Mouse (Mus musculus) spleen, postnatal 14 days (tissue): ENCODE results near the gene Orai3.

Experiments
- DNase-seq, 2 experiments: peaks; one replicate each; pipeline ENCODE4 v3.0.0; 2021 to 2022; ENCODE audit warnings: low spot score in 2 of 2

The Orai3 gene

DNA sequence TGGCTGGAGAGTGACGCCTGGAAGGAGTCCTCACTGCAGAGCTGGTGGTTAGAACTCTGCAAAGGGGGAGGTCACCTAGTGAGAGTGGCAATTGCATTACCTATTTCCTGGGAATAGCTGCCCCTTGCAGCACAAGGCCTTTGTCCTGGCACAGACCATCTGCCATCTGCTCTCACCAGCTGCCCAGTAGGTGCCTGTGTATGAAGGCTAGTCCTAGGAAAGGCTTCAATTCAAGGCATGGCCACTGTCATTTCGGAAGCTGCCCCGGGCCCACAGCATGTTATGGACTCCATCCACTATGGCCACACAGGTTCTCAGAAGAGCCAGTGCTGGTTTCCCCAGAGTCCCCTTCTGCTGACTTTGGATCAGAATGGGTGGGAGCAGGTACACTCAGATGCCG is 29.0 kb downstream of the Orai3 start:
- DNase-seq, result no peak

DNA sequence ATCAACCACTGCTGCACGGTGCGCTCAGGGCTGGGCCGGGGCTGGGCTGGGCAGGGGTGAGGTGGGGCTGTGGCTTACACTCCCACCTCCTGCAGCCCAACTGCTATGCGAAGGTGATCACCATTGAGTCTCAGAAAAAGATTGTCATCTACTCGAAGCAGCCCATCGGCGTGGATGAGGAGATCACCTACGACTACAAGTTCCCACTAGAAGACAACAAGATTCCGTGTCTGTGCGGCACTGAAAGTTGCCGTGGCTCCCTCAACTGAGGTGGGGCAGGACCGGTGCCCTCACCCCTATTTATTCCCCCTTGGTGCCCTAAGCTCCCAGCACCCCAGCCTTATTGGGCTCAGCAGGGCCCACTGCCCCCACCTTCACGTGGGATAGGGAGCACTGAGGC is 29.6 kb downstream of the Orai3 start:
- DNase-seq, result no peak

DNA sequence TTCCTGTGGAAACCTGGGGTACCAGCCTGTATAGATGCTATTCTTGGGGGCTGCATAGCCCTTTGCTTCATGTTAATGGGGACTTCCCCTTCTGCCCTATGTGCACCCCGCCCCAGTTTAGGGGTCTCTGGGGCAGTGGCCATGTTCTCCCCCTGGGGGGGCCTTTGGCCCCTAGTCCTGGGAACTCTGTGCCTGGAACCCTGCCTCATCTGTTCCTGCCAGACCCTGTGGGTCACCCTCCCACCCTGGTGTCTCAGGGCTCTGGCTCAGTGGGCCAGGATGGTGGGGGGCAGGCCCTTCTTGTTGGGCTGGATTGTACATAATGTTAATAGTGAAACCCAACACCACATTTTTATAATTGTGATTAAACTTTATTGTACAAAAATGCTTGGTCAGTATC is 30.1 kb downstream of the Orai3 start:
- DNase-seq, result no peak

DNA sequence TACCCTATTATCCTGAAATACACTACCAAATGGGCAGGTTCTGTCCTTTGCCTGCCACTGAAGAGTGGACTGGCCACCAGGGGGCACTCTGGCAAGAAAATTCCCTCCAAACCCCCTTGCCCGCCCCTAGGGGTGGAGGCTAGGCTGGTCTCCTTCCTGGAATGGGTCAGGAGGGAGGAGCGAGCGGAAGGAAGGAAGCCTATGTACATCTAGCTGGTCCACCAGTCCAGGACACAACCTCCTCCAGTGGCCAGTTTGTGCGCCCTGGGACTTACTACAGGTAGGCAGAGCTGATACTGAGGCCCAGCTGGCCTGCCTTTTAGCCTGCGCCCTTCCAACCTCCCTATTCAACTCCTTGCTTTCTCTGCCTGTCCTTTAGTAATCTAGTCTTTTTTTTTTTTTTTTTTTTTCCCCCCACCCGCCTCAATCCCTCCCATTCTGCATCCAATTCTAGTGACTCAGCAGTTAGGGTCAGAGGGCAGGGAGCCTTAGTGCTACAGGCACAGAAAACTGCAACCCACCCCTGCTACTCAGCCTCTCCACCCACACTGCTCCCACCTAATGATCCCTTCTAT is 30.9 kb downstream of the Orai3 start, which contains the start of gene Hsd3b7:
Gene Hsd3b7, plus strand, starts transcription at position 170 of the 575 bp plus-strand sequence.
- peak; percentile 61 to 74 for DNase-seq

DNA sequence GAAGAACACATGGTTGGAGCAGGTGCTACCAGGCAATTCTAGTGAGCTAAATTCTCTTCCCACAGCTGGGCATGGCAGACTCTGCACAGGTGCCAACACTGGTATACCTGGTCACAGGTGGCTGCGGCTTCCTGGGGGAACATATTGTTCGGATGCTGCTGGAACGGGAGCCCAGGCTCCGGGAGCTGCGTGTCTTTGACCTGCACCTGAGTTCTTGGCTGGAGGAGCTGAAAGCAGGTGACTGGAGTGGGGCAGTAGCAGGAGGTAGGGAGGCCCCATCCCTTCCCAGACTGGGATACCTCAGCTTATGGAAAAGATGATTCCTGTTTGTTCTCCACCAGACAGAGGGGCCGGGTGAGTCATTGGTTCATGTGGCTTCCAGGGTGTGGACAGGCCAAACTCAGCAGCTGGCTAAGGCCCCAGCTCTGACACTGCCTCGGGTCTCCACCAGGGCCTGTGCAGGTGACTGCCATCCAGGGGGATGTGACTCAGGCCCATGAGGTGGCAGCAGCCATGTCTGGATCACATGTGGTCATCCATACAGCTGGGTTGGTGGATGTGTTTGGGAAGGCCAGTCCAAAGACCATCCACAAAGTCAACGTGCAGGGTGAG is 31.5 kb downstream of the Orai3 start:
- DNase-seq, result no peak

DNA sequence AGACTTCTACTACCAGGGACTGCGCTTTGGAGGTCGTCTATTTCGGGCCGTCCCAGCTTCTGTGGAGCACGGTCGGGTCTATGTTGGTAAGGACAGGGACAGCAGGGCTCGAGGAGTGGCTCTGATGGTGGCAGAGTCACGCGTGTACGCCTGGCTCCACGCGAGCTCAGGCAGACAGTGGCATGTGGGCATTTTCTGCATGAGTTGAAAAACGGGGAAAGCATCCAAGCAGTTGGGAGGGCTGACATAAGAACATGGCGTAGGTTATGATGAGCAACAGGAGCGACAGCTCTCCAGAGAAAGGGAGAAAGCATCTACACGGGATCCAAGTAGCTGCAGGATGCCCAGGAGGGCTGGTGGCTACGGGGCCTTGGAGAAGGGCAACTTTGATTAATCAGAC is 32.7 kb downstream of the Orai3 start:
- DNase-seq, result no peak

DNA sequence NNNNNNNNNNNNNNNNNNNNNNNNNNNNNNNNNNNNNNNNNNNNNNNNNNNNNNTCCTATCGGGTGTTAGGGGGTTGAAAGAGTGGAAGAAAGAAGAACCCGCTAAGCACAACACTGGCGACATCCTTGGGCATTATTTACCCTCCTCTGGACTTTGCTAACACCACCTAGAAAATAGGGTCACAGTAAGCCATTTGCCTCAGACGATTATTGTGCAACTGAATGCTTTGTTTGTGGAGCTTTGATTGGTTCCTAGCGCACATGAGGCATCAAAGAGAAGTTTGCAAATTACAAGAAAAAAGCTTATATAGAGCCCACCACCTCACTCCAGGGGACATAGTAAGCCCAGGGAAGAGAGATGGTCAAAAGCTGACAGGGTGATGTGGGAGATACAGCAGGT is 39.2 kb downstream of the Orai3 start:
- no peak for DNase-seq

DNA sequence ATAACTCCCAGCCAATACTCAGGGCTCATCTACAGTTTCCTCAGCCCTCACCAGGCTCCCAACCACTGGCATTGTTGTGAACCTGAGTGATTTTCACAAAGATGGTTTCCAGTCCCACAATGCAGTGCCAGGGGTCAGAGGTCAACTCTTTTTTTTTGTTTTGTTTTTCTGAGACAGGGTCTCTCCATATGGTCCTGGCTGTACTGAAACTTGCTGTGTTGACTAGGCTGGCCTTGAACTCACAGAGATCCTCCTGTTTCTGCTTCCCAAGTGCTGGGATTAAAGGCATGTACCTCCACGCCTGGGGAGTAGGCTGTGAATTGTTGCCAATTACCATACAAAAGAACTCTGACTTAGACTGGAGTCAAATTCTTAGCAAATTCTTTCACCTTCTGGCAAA is 40.2 kb downstream of the Orai3 start:
- no peak for DNase-seq

DNA sequence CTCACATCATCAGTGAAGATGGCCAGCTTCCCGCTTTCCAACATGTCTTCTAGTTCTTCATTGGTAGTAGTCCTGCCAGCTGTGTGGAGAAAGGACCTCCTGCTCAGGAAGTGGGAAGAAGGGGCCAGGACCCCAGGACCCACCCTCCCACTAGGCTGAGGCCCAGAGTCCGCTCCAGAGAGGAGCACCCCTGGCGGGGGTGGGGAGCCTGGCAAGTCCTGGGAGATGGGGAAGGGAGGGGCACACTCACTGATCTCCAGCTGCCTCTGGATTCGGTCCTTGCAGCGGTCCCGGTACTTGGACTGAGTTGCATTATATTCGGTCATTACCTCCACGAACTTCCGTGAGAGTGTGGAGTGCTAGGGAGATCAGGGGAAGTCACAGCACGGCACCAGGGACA is 41.0 kb downstream of the Orai3 start:
- DNase-seq, result no peak

DNA sequence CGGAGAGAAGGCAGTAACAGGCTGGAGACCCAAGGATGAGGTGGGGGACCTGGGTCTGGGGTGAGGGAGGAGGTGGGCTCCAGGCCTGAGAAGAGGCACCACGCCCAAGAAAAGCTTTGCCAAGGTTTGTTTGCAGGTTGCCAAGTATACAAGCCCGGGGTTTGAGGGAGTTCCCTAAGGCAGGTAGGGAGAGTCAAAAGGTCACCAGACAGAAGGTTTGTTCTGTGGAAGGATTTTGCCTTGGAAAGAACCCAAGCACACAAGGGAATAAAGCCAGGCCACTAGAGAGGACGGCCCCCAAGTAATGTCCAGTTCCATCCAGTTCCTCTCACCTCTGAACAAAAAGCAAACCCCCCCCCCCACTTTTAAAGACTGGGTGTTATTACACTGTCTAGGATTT is 41.6 kb downstream of the Orai3 start:
- DNase-seq, result no peak

DNA sequence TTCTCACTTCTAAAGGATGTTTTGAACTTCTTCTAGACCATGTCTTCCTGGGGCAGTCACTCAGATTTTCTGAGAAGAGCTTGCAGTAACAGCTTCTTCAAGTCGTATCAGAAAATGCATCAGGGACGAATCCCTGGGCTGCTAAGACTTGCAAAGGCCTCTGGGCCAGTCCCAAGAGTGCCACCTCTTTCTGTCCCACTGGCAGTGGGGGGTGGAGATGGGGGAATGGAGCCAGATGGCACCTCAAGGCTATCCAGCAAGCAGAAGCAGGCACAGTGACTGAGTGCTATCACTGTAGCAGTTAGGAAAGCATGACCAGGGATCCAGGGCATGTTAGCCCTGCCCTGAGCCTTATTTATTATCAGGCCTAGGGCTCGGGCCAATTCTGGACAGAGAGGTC is 42.7 kb downstream of the Orai3 start:
- no peak for DNase-seq

DNA sequence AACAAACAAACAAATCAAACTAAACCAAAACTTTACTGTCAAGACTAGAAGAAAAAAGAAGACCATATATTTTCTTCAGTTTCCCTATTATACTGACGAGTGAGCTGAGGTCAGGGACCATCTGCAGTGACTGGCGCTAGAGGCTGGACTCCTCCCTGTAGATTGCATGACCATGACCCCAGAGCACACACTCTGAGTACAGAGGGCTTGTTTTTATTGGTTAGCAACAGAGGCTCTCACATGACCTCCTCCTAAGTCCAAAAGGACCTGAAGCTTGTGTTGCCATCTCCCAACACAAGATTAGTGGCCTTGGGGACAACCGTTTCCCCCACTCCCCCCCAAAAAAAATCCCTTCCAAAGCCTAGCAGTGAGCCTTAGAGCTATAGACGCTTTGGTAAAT is 44.2 kb downstream of the Orai3 start:
- DNase-seq, result no peak

DNA sequence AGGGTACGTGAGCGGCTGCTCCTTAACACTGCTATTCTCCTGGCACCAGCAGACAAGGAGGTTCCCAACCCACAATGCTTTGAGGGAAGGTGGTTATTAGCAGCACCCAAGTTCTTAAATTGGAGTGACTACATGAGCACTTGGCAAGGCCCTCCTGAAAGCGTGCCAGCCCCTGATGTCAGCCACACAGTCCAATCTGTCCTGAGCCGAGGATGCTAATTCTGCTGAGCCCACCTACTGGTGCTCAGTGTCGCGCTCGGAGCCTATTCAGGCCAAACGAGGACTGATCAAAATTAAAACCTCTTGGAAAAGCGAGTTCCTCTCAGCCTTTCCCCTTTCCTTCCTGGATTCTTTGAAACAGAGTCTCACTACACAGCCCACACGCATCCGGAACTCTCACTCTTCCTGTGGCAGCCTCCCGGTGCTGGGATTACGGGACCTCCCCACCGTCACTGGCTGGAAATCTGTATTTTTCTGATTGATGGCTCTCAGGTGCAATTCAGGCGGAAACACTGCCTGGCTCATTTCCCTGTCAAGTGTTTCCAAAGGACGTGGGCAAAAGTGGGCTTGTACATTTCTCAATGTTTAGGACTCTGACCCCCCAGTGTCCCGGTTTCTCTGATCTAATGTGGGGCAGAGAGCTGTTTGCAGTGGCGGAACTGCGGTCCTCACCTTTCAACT is 44.8 kb downstream of the Orai3 start:
- no peak for DNase-seq

DNA sequence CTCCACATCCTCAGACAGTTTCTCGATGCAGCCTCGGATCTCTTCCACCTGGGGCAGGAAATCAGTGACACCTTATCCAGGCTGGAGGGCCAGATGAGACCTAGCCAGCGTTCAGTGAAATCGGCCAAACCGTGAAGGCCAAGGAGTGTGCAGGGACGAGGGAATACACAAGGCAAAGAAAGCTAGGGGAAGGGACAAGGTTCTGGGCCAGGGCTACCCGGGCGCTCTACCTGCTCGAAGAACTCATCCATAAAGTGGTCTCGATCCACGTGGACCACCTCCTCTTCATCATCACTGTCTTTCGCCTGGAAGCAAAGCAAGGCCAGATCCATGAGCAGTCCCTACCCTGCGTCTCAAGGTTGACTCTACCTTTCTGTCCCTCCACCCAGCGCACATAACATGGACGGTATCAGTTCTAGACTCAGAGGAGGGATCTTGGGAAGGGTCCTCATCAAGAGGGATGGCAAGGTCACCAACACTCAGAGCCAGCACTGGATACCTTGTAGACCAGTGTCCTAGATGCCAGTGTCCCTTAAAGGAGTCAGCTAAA is 45.6 kb downstream of the Orai3 start:
- DNase-seq, result no peak

DNA sequence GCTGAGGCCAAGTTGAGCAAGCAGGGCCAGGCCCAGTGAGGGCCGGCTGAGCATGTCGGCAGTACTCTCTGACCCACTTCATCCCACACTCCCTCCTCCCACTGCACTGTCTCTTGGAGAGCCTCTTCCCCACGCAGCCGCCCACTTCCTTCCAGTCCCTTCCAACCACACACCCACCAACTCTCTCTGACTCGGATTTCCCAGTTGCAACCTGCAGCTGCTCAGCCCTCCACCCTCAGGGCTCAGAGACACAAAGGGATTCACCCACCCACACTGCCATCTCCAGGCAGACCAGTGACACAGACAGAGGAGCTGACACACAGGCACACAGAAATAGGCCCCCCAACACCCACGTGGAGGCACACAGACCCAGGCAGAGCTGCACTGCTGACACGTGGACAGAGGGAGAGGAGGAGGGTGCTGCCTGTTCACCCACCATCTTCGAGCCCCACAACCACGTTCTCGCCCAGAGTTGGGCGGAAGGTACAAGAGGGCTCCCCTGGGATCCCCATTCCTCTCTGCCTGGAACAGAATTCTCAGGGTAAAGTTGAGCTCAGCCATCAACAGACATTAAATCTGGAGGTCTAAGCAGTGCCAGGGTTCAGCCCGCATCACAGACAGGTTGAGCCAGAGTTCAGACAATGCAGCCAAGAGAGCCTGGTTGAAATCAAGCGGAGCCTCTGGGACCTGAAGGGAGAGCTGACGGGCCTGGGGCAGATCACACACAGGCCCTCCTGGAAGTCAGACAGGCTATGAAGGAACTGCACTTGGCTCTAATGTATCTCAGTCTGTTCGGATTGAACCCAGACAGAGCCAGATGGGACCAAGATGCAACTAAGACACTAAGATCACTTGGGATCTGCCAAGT is 46.6 kb downstream of the Orai3 start:
- DNase-seq, result no peak

DNA sequence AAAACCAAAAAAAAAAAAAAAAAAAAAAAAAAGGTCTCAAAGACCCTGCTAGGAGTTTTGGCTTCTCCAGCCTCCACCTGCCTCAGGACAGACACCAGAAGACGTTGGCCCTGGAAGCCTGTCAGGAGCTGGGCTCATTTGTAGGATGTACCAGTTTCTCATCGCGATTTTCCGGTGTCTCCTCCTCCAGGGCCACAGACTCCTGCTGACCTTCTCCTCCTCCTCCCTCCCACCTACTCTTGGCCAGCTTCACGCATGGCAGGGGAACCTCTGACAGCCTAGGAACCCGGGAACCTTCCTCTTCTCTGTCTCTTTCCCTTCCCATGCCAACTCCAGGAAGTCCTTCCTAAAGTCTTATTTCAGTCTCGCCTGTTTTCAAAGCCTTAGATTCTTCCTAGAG is 47.4 kb downstream of the Orai3 start:
- DNase-seq, result no peak

DNA sequence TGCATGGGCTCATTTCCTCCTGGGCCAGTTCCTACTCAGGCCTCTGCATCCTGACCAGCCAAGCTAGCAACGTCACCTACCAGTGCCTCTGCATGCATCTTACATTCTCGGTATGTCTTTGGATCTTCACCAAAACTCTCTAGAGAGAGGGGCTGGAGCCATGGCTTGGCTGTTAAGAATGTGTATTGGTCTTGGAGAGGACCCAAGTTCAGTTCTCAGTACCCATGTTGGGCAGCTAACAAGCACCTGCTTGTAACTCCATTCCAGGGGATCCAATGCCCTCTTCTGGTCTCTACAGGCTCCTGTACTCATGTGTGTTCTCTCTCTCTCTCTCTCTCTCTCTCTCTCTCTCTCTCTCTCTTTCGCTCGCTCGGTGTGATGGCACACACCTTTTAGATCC is 48.2 kb downstream of the Orai3 start:
- no peak for DNase-seq

DNA sequence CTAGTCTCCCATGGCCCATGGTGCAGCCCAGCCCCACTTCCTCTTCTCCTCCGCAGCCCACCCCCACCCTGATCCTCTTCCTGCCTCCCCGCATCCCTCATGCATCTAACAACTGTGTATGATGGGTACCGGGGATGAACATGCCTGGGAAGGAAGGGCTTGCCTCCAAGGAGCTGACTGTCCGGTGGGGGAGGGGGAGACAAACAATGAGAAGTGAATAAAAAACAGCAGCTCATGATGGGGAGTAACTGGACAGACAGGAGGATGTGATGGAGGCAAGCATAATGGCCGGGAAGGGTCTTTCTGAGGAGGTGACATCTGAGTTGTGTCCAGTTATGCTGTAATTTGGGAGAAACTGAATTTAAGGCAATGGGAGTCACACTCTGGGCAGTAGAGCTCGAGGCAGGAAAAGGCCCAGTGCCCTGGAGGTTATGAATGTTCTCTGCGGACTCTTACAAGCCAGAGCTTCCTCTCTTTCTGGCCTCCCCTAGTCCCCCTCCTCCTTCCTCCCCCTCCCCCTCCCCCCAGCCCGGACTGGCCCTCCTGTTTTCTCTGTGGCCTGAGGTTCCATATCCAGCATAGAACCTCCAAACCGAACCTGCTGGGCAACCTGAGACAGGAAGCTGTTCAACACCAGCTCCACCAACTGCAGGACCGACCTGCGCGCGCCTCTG is 51.4 kb downstream of the Orai3 start:
- no peak for DNase-seq

DNA sequence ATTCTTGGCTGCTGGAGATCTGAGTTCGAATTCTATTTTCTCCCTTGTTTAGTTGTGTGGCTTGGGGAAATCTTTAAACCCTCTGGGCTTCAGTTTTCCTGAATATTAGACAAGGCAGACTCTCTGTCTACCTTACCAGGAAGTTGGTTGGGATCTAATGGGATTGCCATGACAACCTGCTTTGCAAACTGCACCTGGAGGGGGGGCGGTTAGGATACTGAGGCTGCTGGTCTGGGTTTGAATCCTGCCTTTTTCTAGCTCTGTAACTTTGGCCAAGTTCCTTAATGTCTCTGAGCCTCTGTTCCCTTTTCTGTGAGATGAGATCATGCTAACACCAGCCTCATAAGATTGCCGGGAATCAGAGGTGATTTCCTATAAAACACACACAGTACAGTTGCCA is 52.9 kb downstream of the Orai3 start:
- no peak for DNase-seq

DNA sequence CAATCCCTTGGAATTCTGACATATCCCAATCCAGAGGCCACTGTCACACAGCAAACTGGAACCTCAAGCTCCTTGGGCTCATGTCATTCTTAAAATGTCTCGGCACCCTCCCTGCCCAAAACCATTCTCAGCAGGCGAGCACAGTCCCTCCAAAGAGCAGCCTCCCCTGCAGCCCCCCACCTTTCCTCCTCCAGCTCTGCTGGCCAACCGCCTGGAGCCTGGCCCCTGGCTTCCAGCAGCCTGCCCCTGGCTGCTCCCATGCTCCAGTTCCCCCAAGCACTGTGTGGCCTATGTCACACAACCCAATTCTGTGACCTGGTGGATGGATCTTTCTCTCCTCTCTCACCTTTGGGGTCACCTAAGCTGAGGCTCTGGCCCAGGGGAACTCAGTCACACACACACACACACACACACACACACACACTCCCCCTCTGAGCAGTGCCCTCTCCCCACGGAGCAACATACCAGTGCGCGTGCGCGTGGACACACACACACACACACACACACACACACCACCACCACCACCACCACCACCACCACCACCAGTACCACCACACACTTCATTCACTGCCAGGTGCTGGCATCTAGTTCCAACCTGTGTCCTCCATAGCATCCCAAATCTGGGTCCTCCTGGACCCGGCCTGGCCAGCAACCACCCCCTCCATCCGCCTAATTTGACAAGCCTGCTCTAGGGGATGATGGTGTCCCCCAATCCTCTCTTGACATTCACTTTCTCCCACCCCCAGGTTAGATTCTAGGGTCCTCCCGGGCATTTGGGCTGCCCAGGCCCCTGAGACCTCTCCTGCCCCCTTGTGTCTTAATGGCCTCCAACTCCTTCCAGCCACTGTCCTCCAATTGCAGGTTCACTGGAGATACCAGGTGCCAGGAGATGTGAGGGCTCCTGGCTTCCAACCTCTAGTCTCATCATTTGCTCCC is 53.9 kb downstream of the Orai3 start:
- DNase-seq, result no peak
